Mouse (Mus musculus): ENCODE measurements around the gene Lpar1. TPM values are rescaled to one million over a fixed set of nuclear protein-coding genes. Genes with fewer than 3 reads are reported as not detected.

The Lpar1 gene
- polyA plus RNA-seq, 1 experiment from 2014 or later, result 150 TPM

- H3K4me2 ChIP-seq, result no peak overlapping the region
- no peak overlapping the region for H3K9ac ChIP-seq
- ATAC-seq (ENCODE audit: insufficient number of reproducible peaks, low FRiP score, low TSS enrichment, low read depth), result peak; percentile 84
- H3K27me3 ChIP-seq, result no peaks in the 10 kb centered on the region
- peaks cover 22% of the 10 kb centered on the region for H3K36me3 ChIP-seq
- H3K4me1 ChIP-seq, result peaks cover 53% of the 10 kb centered on the region
- H3K4me3 ChIP-seq, result no peak overlapping the region
- H3K27ac ChIP-seq, result peak overlapping the region; percentile 77
- H3K9me3 ChIP-seq, result no peaks in the 10 kb centered on the region
- 26% methylated on average over 21 of the region's 21 CpGs for WGBS
These were observed 52.5 kb downstream of the Lpar1 start for GRCm38 (mm10) chr4:58501012-58501777.

- no peak overlapping the region for H3K9ac ChIP-seq
- H3K36me3 ChIP-seq, result peaks cover 22% of the 10 kb centered on the region
- peaks cover 53% of the 10 kb centered on the region for H3K4me1 ChIP-seq
- 45% methylated on average over 3 of the region's 3 CpGs for WGBS
- no peaks in the 10 kb centered on the region for H3K27me3 ChIP-seq
- no peak overlapping the region for H3K4me3 ChIP-seq
- H3K4me2 ChIP-seq, result no peak overlapping the region
- ATAC-seq (ENCODE audit: insufficient number of reproducible peaks, low FRiP score, low TSS enrichment, low read depth), result no peak
- no peak overlapping the region for H3K27ac ChIP-seq
- H3K9me3 ChIP-seq, result no peaks in the 10 kb centered on the region
These were observed 53.9 kb downstream of the Lpar1 start for GRCm38 (mm10) chr4:58499831-58500230.

- Histone ChIP-seq H3K4me2 (no peak overlapping the region), H3K27ac (no peak overlapping the region; the same call in 1 of the 2 replicates), H3K4me1 (peaks cover 53% of the 10 kb centered on the region), H3K9me3 (no peaks in the 10 kb centered on the region), H3K9ac (no peak overlapping the region), H3K4me3 (no peak overlapping the region), H3K36me3 (peaks cover 16% of the 10 kb centered on the region), H3K27me3 (no peaks in the 10 kb centered on the region)
- ATAC-seq (ENCODE audit: insufficient number of reproducible peaks, low FRiP score, low TSS enrichment, low read depth), result no peak
- 78% methylated on average over 3 of the region's 3 CpGs for WGBS
These were observed 54.5 kb downstream of the Lpar1 start for GRCm38 (mm10) chr4:58499241-58499640.

GRCm38 (mm10) chr4:58498734-58499133 is 55.0 kb downstream of the Lpar1 start:
- WGBS, result 55% methylated on average over 6 of the region's 6 CpGs
- Histone ChIP-seq H3K9ac (no peak overlapping the region), H3K9me3 (no peaks in the 10 kb centered on the region), H3K4me3 (no peak overlapping the region), H3K27me3 (no peaks in the 10 kb centered on the region), H3K4me1 (peaks cover 53% of the 10 kb centered on the region), H3K27ac (no peak overlapping the region), H3K4me2 (no peak overlapping the region), H3K36me3 (peaks cover 12% of the 10 kb centered on the region)
- ATAC-seq (ENCODE audit: insufficient number of reproducible peaks, low FRiP score, low TSS enrichment, low read depth), result no peak

- Histone ChIP-seq H3K27me3 (no peaks in the 10 kb centered on the region), H3K27ac (no peak overlapping the region), H3K4me3 (no peak overlapping the region), H3K36me3 (peaks cover 6% of the 10 kb centered on the region; the same call in 1 of the 2 replicates), H3K9me3 (no peaks in the 10 kb centered on the region), H3K4me2 (no peak overlapping the region), H3K4me1 (peaks cover 52% of the 10 kb centered on the region), H3K9ac (no peak overlapping the region)
- ATAC-seq (ENCODE audit: insufficient number of reproducible peaks, low FRiP score, low TSS enrichment, low read depth), result no peak
- whole genome bisulfite sequencing, result 61% methylated on average over 4 of the region's 4 CpGs
These were observed 56.4 kb downstream of the Lpar1 start for GRCm38 (mm10) chr4:58497284-58497683.

- no peak overlapping the region for H3K4me2 ChIP-seq
- H3K9ac ChIP-seq, result no peak overlapping the region
- no peaks in the 10 kb centered on the region for H3K9me3 ChIP-seq
- no peak overlapping the region for H3K4me3 ChIP-seq
- H3K36me3 ChIP-seq, result peaks cover 8% of the 10 kb centered on the region; the same call in 1 of the 2 replicates
- 39% methylated on average over 8 of the region's 8 CpGs for WGBS
- H3K27ac ChIP-seq, result no peak overlapping the region
- ATAC-seq (ENCODE audit: insufficient number of reproducible peaks, low FRiP score, low TSS enrichment, low read depth), result no peak
- peaks cover 47% of the 10 kb centered on the region for H3K4me1 ChIP-seq
- no peaks in the 10 kb centered on the region for H3K27me3 ChIP-seq
These were observed 57.0 kb downstream of the Lpar1 start for GRCm38 (mm10) chr4:58496743-58497142.

- 76% methylated on average over 3 of the region's 3 CpGs for WGBS
- Histone ChIP-seq H3K36me3 (peaks cover 7% of the 10 kb centered on the region), H3K9ac (no peak overlapping the region), H3K4me3 (no peak overlapping the region), H3K4me1 (peaks cover 8% of the 10 kb centered on the region; the same call in 1 of the 2 replicates), H3K27ac (no peak overlapping the region), H3K9me3 (no peaks in the 10 kb centered on the region), H3K27me3 (no peaks in the 10 kb centered on the region), H3K4me2 (no peak overlapping the region)
- no peak for ATAC-seq (ENCODE audit: insufficient number of reproducible peaks, low FRiP score, low TSS enrichment, low read depth)
These were observed 62.0 kb downstream of the Lpar1 start for GRCm38 (mm10) chr4:58491742-58492141.

- H3K4me3 ChIP-seq, result no peak overlapping the region
- H3K27me3 ChIP-seq, result no peaks in the 10 kb centered on the region
- whole genome bisulfite sequencing, result 71% methylated on average over 4 of the region's 4 CpGs
- no peak overlapping the region for H3K9ac ChIP-seq
- H3K27ac ChIP-seq, result no peak overlapping the region
- H3K4me1 ChIP-seq, result no peaks in the 10 kb centered on the region
- H3K4me2 ChIP-seq, result no peak overlapping the region
- H3K36me3 ChIP-seq, result peaks cover 17% of the 10 kb centered on the region
- ATAC-seq (ENCODE audit: insufficient number of reproducible peaks, low FRiP score, low TSS enrichment, low read depth), result 0 out of 2 replicates have a peak, but pooled peaks have one; percentile 19
- H3K9me3 ChIP-seq, result no peaks in the 10 kb centered on the region
These were observed 63.3 kb downstream of the Lpar1 start for GRCm38 (mm10) chr4:58490374-58490773.

- WGBS, result 98% methylated on average over 1 of the region's 1 CpGs
- H3K4me1 ChIP-seq, result no peaks in the 10 kb centered on the region
- no peak overlapping the region for H3K9ac ChIP-seq
- no peak overlapping the region for H3K4me3 ChIP-seq
- H3K9me3 ChIP-seq, result no peaks in the 10 kb centered on the region
- H3K27me3 ChIP-seq, result no peaks in the 10 kb centered on the region
- H3K36me3 ChIP-seq, result peaks cover 35% of the 10 kb centered on the region
- ATAC-seq (ENCODE audit: insufficient number of reproducible peaks, low FRiP score, low TSS enrichment, low read depth), result no peak
- H3K27ac ChIP-seq, result no peak overlapping the region
- no peak overlapping the region for H3K4me2 ChIP-seq
These were observed 75.1 kb downstream of the Lpar1 start for GRCm38 (mm10) chr4:58478564-58478963.

GRCm38 (mm10) chr4:58477691-58478090 is 76.0 kb downstream of the Lpar1 start:
- no peaks in the 10 kb centered on the region for H3K9me3 ChIP-seq
- H3K36me3 ChIP-seq, result peaks cover 28% of the 10 kb centered on the region

GRCm38 (mm10) chr4:58471203-58471910 is 82.3 kb downstream of the Lpar1 start:
- Histone ChIP-seq H3K4me3 (no peak overlapping the region), H3K27me3 (no peaks in the 10 kb centered on the region), H3K4me1 (peaks cover 3% of the 10 kb centered on the region; the same call in 1 of the 2 replicates), H3K9me3 (no peaks in the 10 kb centered on the region), H3K27ac (peak overlapping the region; percentile 67), H3K36me3 (peaks cover 4% of the 10 kb centered on the region; the same call in 1 of the 2 replicates), H3K9ac (no peak overlapping the region), H3K4me2 (no peak overlapping the region)
- ATAC-seq (ENCODE audit: insufficient number of reproducible peaks, low FRiP score, low TSS enrichment, low read depth), result peak; percentile 62
- WGBS, result 53% methylated on average over 4 of the region's 4 CpGs

More at GRCm38 (mm10) chr4:58477691-58478090, 76.0 kb downstream of the Lpar1 start:
- no peak overlapping the region for H3K27ac ChIP-seq
- no peaks in the 10 kb centered on the region for H3K27me3 ChIP-seq
- no peak overlapping the region for H3K4me3 ChIP-seq
- H3K4me2 ChIP-seq, result no peak overlapping the region
- 85% methylated on average over 8 of the region's 8 CpGs for WGBS
- no peaks in the 10 kb centered on the region for H3K4me1 ChIP-seq
- H3K9ac ChIP-seq, result no peak overlapping the region
- ATAC-seq (ENCODE audit: insufficient number of reproducible peaks, low FRiP score, low TSS enrichment, low read depth), result no peak

Measured in limb, embryonic 15.5 days (tissue).